Mouse (Mus musculus): Measurements from ENCODE around the gene Zzef1. TPM values are rescaled to one million over a fixed set of nuclear protein-coding genes. Genes with fewer than 3 reads are reported as not detected.
A peak's percentile ranks its signal among the peaks of the same experiment; 100 is the strongest.

Gene Zzef1
- total and polyA plus RNA-seq, 3 experiments: 10.5 to 20.8 (median 16.8) TPM

- in situ Hi-C loops (cut with MboI; ENCODE audit: low pct_ligation_motif_present, low pct_unique_long_range_greater_than_20kb, low sequenced_read_pairs): no loop called here
- no peaks in the 10 kb centered on the region for H3K9me3 ChIP-seq (replicated peaks; ENCODE audit: low read length)
- TF ChIP-seq CTCF (conservative IDR thresholded peaks at IDR 0.05 in 1 of 2, IDR thresholded peaks at IDR 0.05 in 1 of 2; ENCODE audit: low read depth in 2 of 2, low read length in 2 of 2) (peak in 1 of 2 experiments; percentile 38; a peak in 2 of 4 replicates), RAD21 (IDR thresholded peaks at IDR 0.05; ENCODE audit: low read depth, low read length) (peak; percentile 48), POLR2A (IDR thresholded peaks at IDR 0.05; ENCODE audit: low read depth, low read length) (no peak), TBP (conservative IDR thresholded peaks at IDR 0.05; ENCODE audit: low read depth, low read length) (no peak), MEF2A (IDR thresholded peaks at IDR 0.05; ENCODE audit: borderline replicate concordance, low read depth, low read length) (no peak), KAT2A (IDR thresholded peaks at IDR 0.05; ENCODE audit: insufficient replicate concordance, low read length) (no peak), MYC (IDR thresholded peaks at IDR 0.05; ENCODE audit: low read depth, low read length) (no peak), MXI1 (IDR thresholded peaks at IDR 0.05; ENCODE audit: low read depth, low read length) (no peak), SMC3 (IDR thresholded peaks at IDR 0.05; ENCODE audit: low read depth, low read length) (peak; percentile 31), JUND (conservative IDR thresholded peaks at IDR 0.05; ENCODE audit: low read depth, low read length) (no peak), USF1 (IDR thresholded peaks at IDR 0.05; ENCODE audit: low read depth, low read length) (no peak), RCOR1 (conservative IDR thresholded peaks at IDR 0.05; ENCODE audit: low read depth, low read length) (no peak)
- H3K36me3 ChIP-seq (replicated peaks in 1 of 2; ENCODE audit: control insufficient read depth in 1 of 2, insufficient read depth in 1 of 2, low read length in 1 of 2): peaks cover 5 to 9% of the 10 kb centered on the region in 2 experiments
- dilution Hi-C loops (cut with MboI; ENCODE audit: extremely low pct_ligation_motif_present, extremely low pct_unique_long_range_greater_than_20kb, low sequenced_read_pairs): no loop called here
- H3K4me2 ChIP-seq (ENCODE audit: insufficient read depth, low read depth, poor library complexity, severe bottlenecking): peak overlapping the region; percentile 41; the same call in 1 of the 2 replicates
- no peak overlapping the region for H3K27ac ChIP-seq (ENCODE audit: insufficient read depth, low read depth)
- no peaks in the 10 kb centered on the region for H3K27me3 ChIP-seq (replicated peaks)
- no peak for DNase-seq (ENCODE audit: extremely low read depth)
- H3K9ac ChIP-seq (ENCODE audit: insufficient read depth, low read depth): no peak overlapping the region; the same call in 1 of the 2 replicates
- H3K79me2 ChIP-seq (replicated peaks; ENCODE audit: control insufficient read depth, extremely low read depth, insufficient read depth, poor library complexity, severe bottlenecking): peaks cover 28% of the 10 kb centered on the region
- H3K4me3 ChIP-seq (replicated peaks in 1 of 3; ENCODE audit: low read depth in 2 of 3, low read length in 2 of 3, poor library complexity in 1 of 3): peak overlapping the region in 2 of 3 experiments; percentile 38 to 80
- peaks cover 40 to 83% of the 10 kb centered on the region in 2 experiments for H3K4me1 ChIP-seq (ENCODE audit: control insufficient read depth in 1 of 2, insufficient read depth in 2 of 2)
Observed at GRCm38 (mm10) chr11:72959924-72960679, 164.1 kb downstream of the Zzef1 start.

DNA sequence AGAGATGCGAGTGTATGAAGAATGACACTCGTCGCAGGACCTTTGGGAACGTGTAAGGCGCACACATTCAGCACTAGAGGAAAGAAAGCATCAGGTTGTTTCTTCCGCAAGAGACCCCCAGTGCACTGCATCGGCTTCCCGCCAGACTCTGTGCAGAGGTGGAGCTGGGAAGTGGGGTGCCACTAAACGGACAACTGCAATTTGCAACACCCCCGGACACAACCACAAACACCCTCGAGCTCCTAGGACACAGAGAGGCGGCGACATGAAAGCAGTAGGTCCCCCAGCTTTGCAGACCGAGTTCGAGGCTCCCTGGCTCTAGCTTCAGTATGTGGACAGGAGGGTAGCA, 164.7 kb downstream of the Zzef1 start:
- Histone ChIP-seq H3K27ac (ENCODE audit: insufficient read depth, low read depth) (no peak overlapping the region), H3K4me1 (ENCODE audit: control insufficient read depth in 1 of 2, insufficient read depth in 2 of 2) (peaks cover 37 to 83% of the 10 kb centered on the region in 2 experiments), H3K27me3 (replicated peaks) (no peaks in the 10 kb centered on the region), H3K36me3 (replicated peaks in 1 of 2; ENCODE audit: control insufficient read depth in 1 of 2, insufficient read depth in 1 of 2, low read length in 1 of 2) (peaks cover 8 to 15% of the 10 kb centered on the region in 2 experiments), H3K79me2 (replicated peaks; ENCODE audit: control insufficient read depth, extremely low read depth, insufficient read depth, poor library complexity, severe bottlenecking) (peaks cover 34% of the 10 kb centered on the region), H3K4me3 (replicated peaks in 1 of 3; ENCODE audit: low read depth in 2 of 3, low read length in 2 of 3, poor library complexity in 1 of 3) (peak overlapping the region; percentile 38 to 80 (median 75)), H3K4me2 (ENCODE audit: insufficient read depth, low read depth, poor library complexity, severe bottlenecking) (peak overlapping the region; percentile 41), H3K9ac (ENCODE audit: insufficient read depth, low read depth) (no peak overlapping the region; the same call in 1 of the 2 replicates), H3K9me3 (replicated peaks; ENCODE audit: low read length) (no peaks in the 10 kb centered on the region)
- dilution Hi-C loops (cut with MboI; ENCODE audit: extremely low pct_ligation_motif_present, extremely low pct_unique_long_range_greater_than_20kb, low sequenced_read_pairs): no loop called here
- TF ChIP-seq ZNF384 (IDR thresholded peaks at IDR 0.05; ENCODE audit: low read depth, low read length): no peak
- TF ChIP-seq E2F4 (IDR thresholded peaks at IDR 0.05; ENCODE audit: insufficient replicate concordance, low read depth, low read length): no peak
- TF ChIP-seq ZMIZ1 (IDR thresholded peaks at IDR 0.05; ENCODE audit: low read depth, low read length): no peak
- in situ Hi-C loops (cut with MboI; ENCODE audit: low pct_ligation_motif_present, low pct_unique_long_range_greater_than_20kb, low sequenced_read_pairs): no loop called here
- DNase-seq (ENCODE audit: extremely low read depth): no peak

All from CH12.LX (cell line).